Mouse (Mus musculus): ENCODE measurements around the gene Fntb. TPM values are rescaled to one million over a fixed set of nuclear protein-coding genes. Genes with fewer than 3 reads are reported as not detected.

Gene Fntb
- total RNA-seq, 2 experiments from 2014 or later = 8.8 to 17.4 TPM

DNA sequence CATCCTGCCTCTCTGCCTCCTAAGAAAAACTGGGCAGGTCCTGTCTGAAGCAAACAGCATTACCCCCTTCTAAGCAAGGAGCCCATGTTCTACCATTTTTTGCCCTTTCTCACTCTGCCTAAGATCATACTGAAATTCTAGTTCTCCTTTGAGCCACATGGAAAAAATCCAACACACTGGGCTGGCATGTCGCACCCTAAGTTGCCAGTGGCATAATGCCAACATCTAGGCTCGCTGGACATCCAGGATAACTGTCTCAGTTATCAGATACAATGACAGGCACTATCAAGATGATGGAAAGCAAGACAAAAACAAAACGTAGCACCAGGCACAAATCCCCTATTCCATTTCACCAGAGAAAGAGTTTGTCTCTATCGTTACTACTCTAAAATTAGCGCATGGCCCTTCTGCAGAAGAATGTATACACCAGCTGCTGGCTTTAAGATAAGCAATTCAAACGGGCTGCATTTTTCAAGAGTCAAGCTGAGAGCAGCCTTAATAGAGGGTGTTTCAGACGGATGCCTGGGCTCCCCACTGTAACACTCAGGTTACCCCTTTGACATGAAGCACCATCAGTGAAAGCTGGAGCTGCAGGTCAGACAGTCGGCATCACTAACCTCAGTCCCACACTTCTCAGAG lies 25.2 kb downstream of the Fntb start:
- no peak for ATAC-seq (replicated peaks; ENCODE audit: poor library complexity, severe bottlenecking)

GRCm38 (mm10) chr12:76792540-76792939 lies 27.2 kb downstream of the Fntb start:
- peak; percentile 49 for ATAC-seq (replicated peaks; ENCODE audit: poor library complexity, severe bottlenecking)

GRCm38 (mm10) chr12:76795350-76795749 lies 30.0 kb downstream of the Fntb start, which contains the start of gene Gpx2:
Gpx2 (minus strand) TSS chr12:76795554.
- ATAC-seq (replicated peaks; ENCODE audit: poor library complexity, severe bottlenecking) = no peak

DNA sequence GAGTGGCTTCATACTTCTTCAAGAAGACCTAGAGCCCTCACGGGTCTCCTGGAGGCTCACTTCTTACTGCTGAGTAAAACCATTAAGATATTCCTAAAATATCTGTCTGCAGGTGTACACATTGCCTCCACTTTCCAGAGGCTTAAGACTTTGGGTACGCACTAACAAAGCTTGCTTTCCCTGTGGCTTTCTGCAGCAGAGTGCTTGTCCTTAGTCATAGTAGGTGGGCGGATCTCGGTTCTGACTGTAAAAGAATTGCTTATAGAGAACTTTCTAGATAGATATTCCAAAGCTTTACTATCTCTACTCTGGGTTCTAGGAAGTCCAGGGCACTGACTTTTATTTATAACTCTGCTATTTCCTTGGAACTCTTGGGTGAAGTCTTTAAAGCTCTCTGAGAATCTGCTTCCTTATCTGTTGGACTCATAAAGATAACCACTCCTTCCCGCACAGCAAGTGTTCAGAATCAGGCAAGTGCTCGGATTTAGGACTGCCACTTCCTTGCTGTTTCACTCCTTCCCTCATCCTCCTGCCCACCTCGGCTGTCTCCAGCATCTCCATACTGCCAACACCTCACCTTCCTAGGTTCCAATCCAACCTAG lies 31.6 kb downstream of the Fntb start:
- no peak for ATAC-seq (replicated peaks; ENCODE audit: poor library complexity, severe bottlenecking)

DNA sequence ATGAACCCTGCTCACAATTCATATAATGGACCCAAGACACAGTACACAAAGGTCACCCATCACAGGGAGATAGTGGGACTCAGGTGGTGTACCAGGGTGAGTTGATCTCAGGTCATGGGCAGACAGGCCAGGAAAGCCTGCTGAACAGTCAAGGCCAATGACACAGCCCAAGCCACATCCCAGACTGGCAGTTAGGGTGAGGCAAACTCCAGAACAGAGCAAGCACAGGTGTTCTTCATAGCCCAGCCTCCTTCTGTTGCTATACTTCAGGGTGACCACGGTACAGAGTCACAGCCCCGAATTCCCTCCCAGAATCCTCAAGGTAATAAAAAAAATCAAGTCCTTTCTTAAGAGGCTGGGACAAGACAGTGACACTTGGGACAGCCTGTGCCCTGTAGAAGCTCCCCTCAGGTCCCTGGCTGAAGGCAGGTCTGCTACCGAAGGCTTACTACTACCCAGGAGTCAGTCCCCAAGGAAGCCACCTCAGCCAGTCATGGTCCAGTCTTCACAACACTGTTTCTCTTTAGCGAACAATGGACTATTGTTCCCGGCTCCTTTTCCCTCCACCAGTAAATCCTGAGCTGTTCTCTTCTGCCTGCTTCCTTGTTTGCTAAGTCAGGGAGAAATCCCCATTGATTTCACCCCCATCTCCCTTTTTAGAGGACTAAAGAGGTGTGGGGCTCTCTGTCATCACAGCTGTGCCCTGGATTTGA lies 32.8 kb downstream of the Fntb start:
- no peak for ATAC-seq (replicated peaks; ENCODE audit: poor library complexity, severe bottlenecking)

- ATAC-seq (replicated peaks; ENCODE audit: poor library complexity, severe bottlenecking) = no peak
Observed at GRCm38 (mm10) chr12:76803028-76803427, 37.6 kb downstream of the Fntb start.

DNA sequence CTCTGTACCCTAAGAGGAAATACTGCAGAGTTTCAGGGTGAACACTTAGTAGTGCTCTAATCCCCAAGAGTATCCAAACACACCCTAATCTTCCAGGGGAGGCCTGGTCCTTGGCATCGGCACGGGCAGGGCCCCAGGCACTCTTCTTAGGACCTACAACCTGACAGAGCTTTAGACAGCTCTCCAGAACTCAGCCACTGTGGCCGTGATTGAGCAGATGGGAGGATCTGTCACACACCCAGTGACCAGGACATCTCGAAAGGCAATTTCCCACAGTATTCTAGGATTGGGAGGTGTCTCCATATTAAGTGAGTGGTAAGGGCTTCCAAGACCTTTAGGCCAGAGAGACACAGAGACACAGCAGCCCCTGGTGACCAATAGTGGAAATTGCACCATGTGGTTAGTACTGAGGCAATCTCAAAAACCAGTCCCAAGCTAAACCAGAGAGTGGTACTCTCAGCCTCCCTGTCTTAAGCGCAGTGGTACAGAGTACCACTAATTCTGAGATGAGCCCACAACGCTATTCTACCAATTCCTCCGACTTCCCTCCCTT lies 38.4 kb downstream of the Fntb start:
- peak; percentile 78 for ATAC-seq (replicated peaks; ENCODE audit: poor library complexity, severe bottlenecking)

- no peak for ATAC-seq (replicated peaks; ENCODE audit: poor library complexity, severe bottlenecking)
Observed at GRCm38 (mm10) chr12:76805056-76805811, 39.8 kb downstream of the Fntb start.

DNA sequence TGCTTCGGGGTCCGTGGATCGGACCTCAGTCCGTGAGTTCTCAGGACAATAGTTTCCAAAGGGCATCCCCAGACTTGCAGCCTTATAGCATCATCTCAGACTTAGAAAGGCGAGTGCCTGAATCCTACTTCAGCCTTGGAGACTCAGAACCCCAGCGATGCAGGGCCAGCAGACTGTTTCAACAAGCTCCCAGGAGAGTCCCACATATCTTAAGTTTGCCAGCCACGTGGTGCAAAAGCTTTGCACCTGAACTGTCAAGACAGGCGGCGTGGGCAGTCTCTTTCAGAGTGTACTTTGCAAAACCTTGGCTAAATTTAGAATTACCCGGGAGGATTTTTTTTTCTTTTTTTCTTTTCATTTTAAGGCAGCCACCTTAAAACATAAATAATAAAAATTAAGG lies 42.4 kb downstream of the Fntb start:
- ATAC-seq (replicated peaks; ENCODE audit: poor library complexity, severe bottlenecking) = no peak

- no peak for ATAC-seq (replicated peaks; ENCODE audit: poor library complexity, severe bottlenecking)
Observed at GRCm38 (mm10) chr12:76810491-76810890, 45.1 kb downstream of the Fntb start.

DNA sequence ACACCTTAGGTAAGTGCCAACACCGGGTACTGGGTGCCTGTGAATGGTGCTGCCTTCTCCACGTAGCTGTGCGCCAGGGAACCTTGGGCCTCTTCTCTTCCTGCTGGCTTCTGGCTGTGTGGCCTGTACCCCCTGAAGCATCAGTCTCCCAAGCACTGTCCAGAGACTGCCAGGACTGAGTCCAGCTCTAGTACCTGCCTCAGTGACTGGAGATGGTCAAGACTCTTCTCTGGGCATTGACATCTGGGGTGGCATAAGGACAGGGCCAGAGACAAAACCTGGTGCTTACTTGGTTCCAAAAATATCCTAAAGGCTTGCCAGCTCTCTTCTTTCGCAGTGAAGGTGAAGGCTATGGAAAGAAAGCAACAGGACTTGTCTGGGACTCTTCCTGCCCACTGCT lies 45.6 kb downstream of the Fntb start:
- no peak for ATAC-seq (replicated peaks; ENCODE audit: poor library complexity, severe bottlenecking)

DNA sequence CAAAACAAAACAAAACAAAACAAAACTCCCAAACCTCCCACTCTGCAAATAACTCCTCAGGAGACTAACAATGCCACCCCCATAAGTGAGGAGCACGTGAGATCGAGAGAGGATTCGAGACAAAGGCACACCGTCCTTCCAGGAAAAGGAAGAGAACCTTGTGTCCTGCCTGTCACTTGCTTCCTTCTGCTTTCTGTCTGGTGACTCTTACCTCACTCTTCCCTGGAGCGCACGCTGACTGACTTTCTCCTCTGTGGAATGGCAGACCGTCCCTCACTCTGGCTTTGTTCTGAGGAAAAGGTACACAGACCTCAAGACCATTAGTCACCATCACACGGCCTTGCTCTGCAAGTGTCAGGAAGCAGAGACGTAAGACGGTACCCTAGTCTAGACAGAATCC lies 48.2 kb downstream of the Fntb start:
- peak; percentile 69 for ATAC-seq (replicated peaks; ENCODE audit: poor library complexity, severe bottlenecking)

GRCm38 (mm10) chr12:76814120-76814519 lies 48.7 kb downstream of the Fntb start:
- ATAC-seq (replicated peaks; ENCODE audit: poor library complexity, severe bottlenecking) = no peak

- ATAC-seq (replicated peaks; ENCODE audit: poor library complexity, severe bottlenecking) = peak; percentile 72
Observed at GRCm38 (mm10) chr12:76816720-76817119, 51.3 kb downstream of the Fntb start.

DNA sequence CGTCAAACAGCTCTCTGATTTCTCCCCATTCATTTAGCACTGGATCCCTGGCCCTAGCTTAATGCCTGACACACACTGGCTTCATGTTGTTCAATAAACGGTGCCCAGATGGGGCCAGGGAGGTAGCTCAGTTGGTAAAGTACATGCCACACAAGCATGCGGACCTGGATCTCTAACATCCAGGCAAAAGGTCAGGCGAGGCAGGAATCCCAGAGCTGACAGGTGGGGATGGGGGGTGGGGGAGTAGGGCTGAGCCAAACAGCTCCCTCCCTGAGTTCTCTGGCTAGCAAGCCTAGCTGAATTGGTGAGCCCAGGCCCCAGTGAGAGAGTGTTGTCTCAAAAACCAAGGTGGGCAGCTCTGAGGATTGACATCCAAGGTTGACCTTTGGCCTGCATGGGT lies 51.8 kb downstream of the Fntb start:
- no peak for ATAC-seq (replicated peaks; ENCODE audit: poor library complexity, severe bottlenecking)

GRCm38 (mm10) chr12:76818120-76818519 lies 52.7 kb downstream of the Fntb start:
- ATAC-seq (replicated peaks; ENCODE audit: poor library complexity, severe bottlenecking) = no peak

- no peak for ATAC-seq (replicated peaks; ENCODE audit: poor library complexity, severe bottlenecking)
Observed at GRCm38 (mm10) chr12:76818908-76819307, 53.5 kb downstream of the Fntb start.

GRCm38 (mm10) chr12:76819816-76820215 lies 54.4 kb downstream of the Fntb start:
- no peak for ATAC-seq (replicated peaks; ENCODE audit: poor library complexity, severe bottlenecking)

DNA sequence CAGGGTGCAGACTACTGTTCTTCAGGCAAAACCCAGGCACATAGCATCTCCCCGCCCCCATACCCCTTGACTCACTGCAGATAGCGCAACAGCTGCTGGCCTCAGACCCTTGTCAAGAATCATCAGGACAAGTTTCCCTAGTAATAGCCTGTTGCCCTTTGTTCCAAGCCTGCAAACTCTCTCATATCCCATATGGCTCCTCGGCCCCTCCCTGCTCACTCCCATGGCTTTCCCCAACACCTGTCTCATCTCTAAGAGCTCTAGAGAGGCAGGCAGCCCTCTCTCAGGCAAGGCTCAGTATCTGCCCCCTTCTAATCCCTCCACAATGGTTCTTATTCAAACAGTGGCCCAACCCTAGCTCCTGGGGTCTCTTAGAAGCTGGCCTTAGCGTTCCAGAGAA lies 55.2 kb downstream of the Fntb start:
- ATAC-seq (replicated peaks; ENCODE audit: poor library complexity, severe bottlenecking) = no peak

DNA sequence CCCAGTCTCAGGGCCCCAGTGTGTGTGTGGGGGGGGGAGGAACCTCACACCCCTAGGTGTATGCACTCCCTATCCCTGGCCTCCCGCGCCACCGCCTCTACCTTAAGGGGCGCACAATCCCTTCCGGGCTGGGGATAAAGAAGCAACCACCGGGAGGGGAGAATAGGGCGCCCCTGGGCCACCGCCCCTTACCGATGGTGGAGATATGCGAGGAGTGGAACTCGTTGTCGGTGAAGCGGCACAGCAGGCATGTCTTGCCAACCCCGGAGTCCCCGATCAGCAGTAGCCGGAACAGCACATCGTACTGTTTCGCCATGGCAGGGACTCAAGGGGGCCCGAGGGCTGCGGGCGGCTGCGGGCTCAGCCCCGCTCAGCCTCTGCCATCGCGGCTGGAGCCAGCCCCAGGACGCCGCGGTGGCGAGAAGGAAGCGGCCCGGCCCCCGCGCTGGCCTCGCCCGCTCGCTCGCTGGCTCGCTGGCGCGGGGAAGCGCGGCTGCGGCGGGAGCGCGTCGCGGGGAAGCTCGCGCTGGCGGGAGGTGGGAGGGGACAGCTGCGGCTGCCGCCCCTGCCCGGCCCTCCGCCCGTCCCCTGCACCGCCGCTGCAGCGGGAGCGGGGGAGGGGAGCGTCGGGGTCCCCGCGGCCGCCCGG lies 56.7 kb downstream of the Fntb start:
- ATAC-seq (replicated peaks; ENCODE audit: poor library complexity, severe bottlenecking) = peak; percentile 68

Data from granulocyte monocyte progenitor cell, adult 5-6 weeks (primary cell).